Mouse (Mus musculus) heart, embryonic 15.5 days (tissue): Measurements from ENCODE around the gene Gnl1. TPM values are rescaled to one million over a fixed set of nuclear protein-coding genes. Genes with fewer than 3 reads are reported as not detected.
A peak's percentile ranks its signal among the peaks of the same experiment; 100 is the strongest.
"Not testable (repeated sequence)": the region's sequence is repeated elsewhere in the genome, so short reads cannot be mapped to it uniquely, and the experiment has no call there.

Source experiments
- ATAC-seq: fragments of 200-750 bp; cut with Nextera tagmentation; replicated peaks from 2 replicates; pipeline ENCODE4 v1.8.0; 2017; ENCODE audit warnings: low read depth, moderate TSS enrichment; ENCODE audit not compliant: insufficient number of reproducible peaks, insufficient read depth, low FRiP score
- H3K27ac ChIP-seq: fragments of 300-500 bp; sonication (generic); 2 replicates; pipeline ENCODE4 v1.5.1; 2015; ENCODE audit warnings: mild to moderate bottlenecking, inconsistent platforms
- H3K27me3 ChIP-seq: fragments of 300-500 bp; sonication (generic); 2 replicates; pipeline ENCODE4 v1.6.1; 2015; ENCODE audit warnings: inconsistent platforms
- H3K36me3 ChIP-seq: fragments of 300-500 bp; sonication (generic); 2 replicates; pipeline ENCODE4 v1.6.1; 2015; ENCODE audit warnings: mild to moderate bottlenecking, inconsistent platforms
- H3K4me1 ChIP-seq: fragments of 300-500 bp; sonication (generic); replicated peaks from 2 replicates; pipeline ENCODE4 v1.6.1; 2015; ENCODE audit warnings: inconsistent platforms
- H3K4me2 ChIP-seq: fragments of 300-500 bp; sonication (generic); 2 replicates; pipeline ENCODE4 v1.6.1; 2015; ENCODE audit warnings: inconsistent platforms, mild to moderate bottlenecking, moderate library complexity
- H3K4me3 ChIP-seq: fragments of 300-500 bp; sonication (generic); 2 replicates; pipeline ENCODE4 v1.5.1; 2015; ENCODE audit warnings: mild to moderate bottlenecking, inconsistent platforms
- H3K9ac ChIP-seq: fragments of 300-500 bp; sonication (generic); 2 replicates; pipeline ENCODE4 v1.6.1; 2015; ENCODE audit warnings: mild to moderate bottlenecking, inconsistent platforms
- H3K9me3 ChIP-seq: fragments of 300-500 bp; sonication (generic); replicated peaks from 2 replicates; pipeline ENCODE4 v1.6.1; 2016; ENCODE audit warnings: inconsistent platforms
- WGBS: fragments of 180-500 bp; shearing (Covaris S2); methylation state at CpG from one replicate; pipeline ENCODE4 v1.1.7; 2015; ENCODE audit warnings: mixed read lengths; 5-methylcytosine and 5-hydroxymethylcytosine counted together
- polyA plus RNA-seq: library from polyadenylated mRNA; unstranded; fragments of >200 nt; fragmentation: Nextera tagmentation; extraction: Ambion mirVana; gene quantifications from 2 replicates; pipeline ENCODE4 v1.2.1, GENCODE M21; 2015

Gnl1 gene
- polyA plus RNA-seq = 31.4 and 37.8 TPM in 2 replicates

DNA sequence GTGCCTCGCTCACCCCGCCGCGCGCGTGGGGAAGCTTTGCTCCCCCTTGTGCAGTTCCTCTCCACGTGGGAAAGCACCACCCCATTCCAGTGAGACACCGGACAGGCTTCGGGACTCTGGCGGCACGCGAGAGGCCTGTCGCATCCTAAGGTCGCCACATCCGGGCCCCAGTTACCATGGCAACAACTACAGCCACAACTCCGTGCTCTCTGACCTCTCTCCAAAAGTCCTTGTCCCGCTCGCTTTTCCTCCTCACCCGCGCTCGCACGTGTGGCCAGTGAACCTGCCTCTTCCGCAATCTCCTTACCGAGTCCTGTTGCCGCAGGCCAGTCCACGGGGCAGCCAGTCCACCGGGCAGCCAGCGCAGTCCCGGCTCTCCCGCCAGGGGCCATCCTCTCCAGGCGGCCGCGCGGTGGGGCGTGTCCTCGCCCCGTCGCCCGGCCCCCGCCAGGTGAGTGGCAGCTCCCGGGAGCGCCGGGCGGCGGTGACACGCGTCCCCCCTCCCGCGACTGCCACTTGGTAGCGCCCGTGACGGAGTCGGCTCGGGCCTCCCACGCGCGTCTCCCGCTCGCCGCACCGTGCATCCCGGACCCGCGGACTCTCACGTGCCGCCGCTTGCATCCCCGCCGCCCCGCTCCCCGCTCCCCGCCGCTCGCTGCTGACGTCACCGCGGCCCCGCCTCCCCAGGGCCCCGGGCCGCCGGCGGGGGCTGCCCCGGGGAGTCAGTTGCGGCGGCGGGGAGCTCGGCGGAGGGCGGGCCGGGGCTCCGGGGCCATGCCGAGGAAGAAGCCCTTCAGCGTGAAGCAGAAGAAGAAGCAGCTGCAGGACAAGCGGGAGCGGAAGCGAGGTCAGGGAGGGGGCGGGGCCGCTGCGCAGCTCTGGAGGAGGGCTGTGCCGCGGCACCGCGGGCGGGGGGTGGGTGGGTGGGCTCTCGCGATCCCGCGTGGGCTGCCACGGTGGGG is at the start of gene Gnl1, which contains the start of gene Prr3:
Gene Gnl1, plus strand, starts transcription at position 451 of the 962 bp plus-strand sequence.
Gene Prr3, minus strand, starts transcription at position 836 of the 962 bp plus-strand sequence.
- under 1% methylated on average over 81 of the region's 109 CpGs for WGBS
- Histone ChIP-seq H3K4me1 (peaks cover 19% of the 10 kb centered on the region), H3K9ac (peak within 1 kb of the TSS; percentile 80), H3K36me3 (peaks cover 29% of the 10 kb centered on the region), H3K4me2 (peak within 1 kb of the TSS; percentile 91), H3K9me3 (no peaks in the 10 kb centered on the region), H3K4me3 (peak within 1 kb of the TSS; percentile 92), H3K27ac (peak within 1 kb of the TSS; percentile 97), H3K27me3 (no peaks in the 10 kb centered on the region)
- peak; percentile 88 for ATAC-seq

DNA sequence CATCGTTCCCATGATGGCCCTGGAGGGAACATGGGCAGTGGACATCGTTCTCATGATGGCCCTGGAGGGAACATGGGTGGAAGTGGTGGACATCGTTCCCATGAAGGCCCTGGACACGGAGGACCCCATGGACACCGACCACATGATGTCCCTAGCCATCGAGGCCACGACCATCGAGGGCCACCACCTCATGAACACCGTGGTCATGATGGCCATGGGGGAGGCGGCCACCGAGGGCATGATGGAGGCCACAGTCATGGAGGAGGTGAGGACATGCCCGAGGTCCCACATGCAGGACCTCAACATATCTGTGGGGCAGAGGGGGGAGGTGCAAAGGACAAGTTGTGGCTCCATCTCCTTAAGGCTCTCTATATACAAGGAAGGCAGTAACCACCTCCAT is 49.0 kb upstream of the Gnl1 start:
- Histone ChIP-seq H3K4me3 (no peak overlapping the region), H3K36me3 (peaks cover 55% of the 10 kb centered on the region), H3K27ac (no peak overlapping the region), H3K9ac (no peak overlapping the region), H3K27me3 (no peaks in the 10 kb centered on the region), H3K9me3 (no peaks in the 10 kb centered on the region), H3K4me1 (no peaks in the 10 kb centered on the region), H3K4me2 (no peak overlapping the region)
- no peak for ATAC-seq
- 95% methylated on average over 12 of the region's 12 CpGs for WGBS

GRCm38 (mm10) chr17:35932608-35933007 is 47.0 kb upstream of the Gnl1 start:
- Histone ChIP-seq H3K9me3 (no peaks in the 10 kb centered on the region), H3K36me3 (peaks cover 38% of the 10 kb centered on the region), H3K27ac (no peak overlapping the region), H3K4me1 (no peaks in the 10 kb centered on the region), H3K9ac (no peak overlapping the region), H3K27me3 (no peaks in the 10 kb centered on the region), H3K4me3 (no peak overlapping the region), H3K4me2 (no peak overlapping the region)
- WGBS = 87% methylated on average over 4 of the region's 4 CpGs
- ATAC-seq = no peak

DNA sequence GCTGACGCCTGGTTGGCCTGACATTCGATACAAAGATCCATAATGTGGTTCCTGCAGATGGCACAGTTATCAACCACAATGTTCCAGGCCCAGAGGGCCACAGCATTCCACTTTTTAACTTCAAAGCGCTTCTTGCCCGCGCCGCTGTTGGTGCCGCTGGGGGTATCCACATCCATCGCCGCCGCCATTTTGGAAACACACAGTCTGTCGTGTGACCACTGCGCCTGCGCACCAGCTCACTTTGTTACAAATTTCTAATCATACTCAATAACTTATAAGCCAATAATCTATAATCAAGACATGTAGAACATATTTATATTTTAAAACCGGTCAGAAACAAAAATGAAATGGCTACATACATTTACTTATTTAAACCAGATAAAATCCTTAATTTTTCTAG is 43.9 kb upstream of the Gnl1 start:
- not testable (repeated sequence) for ATAC-seq, H3K9me3 ChIP-seq, H3K36me3 ChIP-seq

GRCm38 (mm10) chr17:35937700-35938348 is 41.8 kb upstream of the Gnl1 start:
- H3K27me3 ChIP-seq = no peaks in the 10 kb centered on the region
- no peak overlapping the region for H3K4me2 ChIP-seq
- no peaks in the 10 kb centered on the region for H3K4me1 ChIP-seq
- no peaks in the 10 kb centered on the region for H3K36me3 ChIP-seq
- no peaks in the 10 kb centered on the region for H3K9me3 ChIP-seq
- no peak for ATAC-seq
- no peak overlapping the region for H3K4me3 ChIP-seq
- no peak overlapping the region for H3K9ac ChIP-seq
- H3K27ac ChIP-seq = no peak overlapping the region
- 25% methylated on average over 2 of the region's 2 CpGs for WGBS

More for the DNA sequence above, 43.9 kb upstream of the Gnl1 start:
- H3K4me1 ChIP-seq, H3K27ac ChIP-seq, H3K9ac ChIP-seq, H3K27me3 ChIP-seq, H3K4me3 ChIP-seq, H3K4me2 ChIP-seq: not testable (repeated sequence)
- 79% methylated on average over 14 of the region's 14 CpGs for WGBS

DNA sequence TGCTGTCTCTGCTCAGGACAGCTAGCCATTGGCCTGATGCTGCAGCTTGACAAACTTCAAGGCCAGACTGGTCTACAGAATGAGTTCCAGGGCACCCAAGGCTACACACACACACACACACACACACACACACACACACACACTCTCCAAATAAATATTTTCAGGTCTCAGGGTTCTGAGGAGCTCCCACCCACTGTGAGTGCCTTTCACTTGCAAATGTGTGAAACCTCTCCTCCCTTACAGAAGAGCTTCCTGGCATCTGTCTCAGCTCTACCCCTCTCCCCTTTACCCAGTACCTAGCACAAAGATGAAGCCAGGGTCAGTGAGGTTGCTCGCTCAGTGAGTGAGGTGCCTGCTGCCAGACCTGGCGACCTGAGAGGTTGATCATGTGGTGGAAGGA is 40.5 kb upstream of the Gnl1 start:
- no peak for ATAC-seq
- H3K4me1 ChIP-seq = no peaks in the 10 kb centered on the region
- H3K4me3 ChIP-seq = no peak overlapping the region
- 47% methylated on average over 2 of the region's 2 CpGs for WGBS
- H3K27ac ChIP-seq = no peak overlapping the region
- no peaks in the 10 kb centered on the region for H3K36me3 ChIP-seq
- H3K9me3 ChIP-seq = no peaks in the 10 kb centered on the region
- no peak overlapping the region for H3K9ac ChIP-seq
- no peak overlapping the region for H3K4me2 ChIP-seq
- H3K27me3 ChIP-seq = no peaks in the 10 kb centered on the region

DNA sequence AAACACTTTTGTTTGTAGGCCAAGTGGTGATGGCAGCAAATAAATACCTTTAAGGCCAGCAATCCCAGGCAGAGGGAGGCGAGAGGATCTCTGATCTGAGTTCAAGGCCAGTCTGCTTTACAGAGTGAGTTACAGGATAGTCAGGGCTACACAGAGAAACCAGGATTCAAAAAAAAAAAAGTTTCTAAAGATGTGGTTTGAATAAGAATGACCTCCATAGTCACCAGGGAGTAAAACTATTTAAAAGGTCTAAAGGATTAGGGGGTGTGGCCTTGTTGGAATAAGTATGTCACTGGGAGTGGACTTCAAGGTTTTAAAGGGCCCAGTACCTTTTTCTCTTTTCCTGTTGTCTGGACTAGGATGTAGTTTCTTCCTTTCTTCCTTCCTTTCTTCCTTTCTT is 39.7 kb upstream of the Gnl1 start:
- no peak overlapping the region for H3K4me3 ChIP-seq
- H3K36me3 ChIP-seq = no peaks in the 10 kb centered on the region
- H3K4me2 ChIP-seq = no peak overlapping the region
- no peaks in the 10 kb centered on the region for H3K27me3 ChIP-seq
- no peak overlapping the region for H3K27ac ChIP-seq
- H3K9ac ChIP-seq = no peak overlapping the region
- 48% methylated on average over 1 of the region's 1 CpGs for WGBS
- H3K4me1 ChIP-seq = no peaks in the 10 kb centered on the region
- H3K9me3 ChIP-seq = no peaks in the 10 kb centered on the region
- no peak for ATAC-seq

DNA sequence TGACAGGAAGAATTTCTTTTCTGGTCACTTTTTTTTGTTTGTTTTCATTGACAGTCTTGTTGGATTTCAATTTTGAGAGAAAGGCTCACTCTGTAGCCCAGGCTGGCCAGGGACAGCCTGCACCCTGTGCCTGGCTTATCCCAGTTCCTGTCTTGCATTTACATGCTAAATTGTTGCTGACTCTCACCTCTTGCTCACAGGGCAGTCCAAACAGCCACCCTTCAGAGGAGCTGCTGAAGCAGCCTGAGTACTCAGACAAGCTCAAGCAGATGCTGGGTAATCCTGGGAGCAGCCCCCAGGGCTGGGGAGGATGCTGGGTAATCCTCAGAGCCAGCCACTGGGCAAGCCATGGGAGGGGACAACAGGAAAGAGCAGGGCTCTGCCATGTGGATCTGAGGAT is 28.7 kb upstream of the Gnl1 start:
- not testable (repeated sequence) for H3K4me1 ChIP-seq, H3K36me3 ChIP-seq, H3K9me3 ChIP-seq, H3K4me3 ChIP-seq, H3K9ac ChIP-seq, H3K27me3 ChIP-seq, H3K4me2 ChIP-seq, ATAC-seq, H3K27ac ChIP-seq

GRCm38 (mm10) chr17:35952559-35952958 is 27.1 kb upstream of the Gnl1 start:
- 75% methylated on average over 2 of the region's 3 CpGs for WGBS
- not testable (repeated sequence) for H3K4me1 ChIP-seq, H3K4me3 ChIP-seq, H3K4me2 ChIP-seq, ATAC-seq, H3K27ac ChIP-seq, H3K9ac ChIP-seq, H3K9me3 ChIP-seq, H3K27me3 ChIP-seq
- peaks cover 22% of the 10 kb centered on the region for H3K36me3 ChIP-seq

GRCm38 (mm10) chr17:35954665-35955064 is 25.0 kb upstream of the Gnl1 start:
- Histone ChIP-seq H3K9me3 (no peaks in the 10 kb centered on the region), H3K4me2 (no peak overlapping the region), H3K4me3 (no peak overlapping the region), H3K27me3 (no peaks in the 10 kb centered on the region), H3K27ac (no peak overlapping the region), H3K36me3 (peaks cover 43% of the 10 kb centered on the region), H3K9ac (no peak overlapping the region), H3K4me1 (no peaks in the 10 kb centered on the region)
- 76% methylated on average over 8 of the region's 8 CpGs for WGBS
- ATAC-seq = no peak

- no peak overlapping the region for H3K27ac ChIP-seq
- H3K36me3 ChIP-seq = peaks cover 82% of the 10 kb centered on the region
- H3K9ac ChIP-seq = no peak overlapping the region
- WGBS = 93% methylated on average over 15 of the region's 15 CpGs
- no peak overlapping the region for H3K4me3 ChIP-seq
- H3K9me3 ChIP-seq = no peaks in the 10 kb centered on the region
- no peak for ATAC-seq
- no peaks in the 10 kb centered on the region for H3K4me1 ChIP-seq
- no peak overlapping the region for H3K4me2 ChIP-seq
- H3K27me3 ChIP-seq = no peaks in the 10 kb centered on the region
These were observed 21.0 kb upstream of the Gnl1 start for GRCm38 (mm10) chr17:35958533-35959223.
